Mouse (Mus musculus): ENCODE data around the gene Srrm3.

DNA sequence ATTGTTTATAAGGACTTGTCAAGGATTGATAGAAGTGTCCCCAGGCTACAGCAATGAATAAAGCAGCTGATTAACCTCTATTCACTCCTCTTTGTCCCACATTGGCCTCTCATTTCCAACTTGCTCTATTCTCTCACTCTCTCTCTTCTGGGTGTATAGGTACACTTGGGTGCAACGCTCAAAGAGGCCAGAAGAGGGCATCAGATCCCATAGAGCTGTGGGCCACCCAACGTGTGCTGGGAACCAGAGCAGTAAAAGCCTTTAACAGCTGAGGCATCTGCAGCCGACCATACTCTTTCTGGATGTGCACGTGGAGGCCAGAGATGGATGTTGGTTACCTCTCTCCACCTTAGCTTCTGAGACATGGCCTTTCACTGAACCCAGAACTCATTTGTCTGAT lies 3.6 kb upstream of the Srrm3 start:
- TF ChIP-seq CTCF (IDR thresholded peaks at IDR 0.05; ENCODE audit: low read depth): peak; percentile 48
- no peak for TF ChIP-seq EP300 (IDR thresholded peaks at IDR 0.05; ENCODE audit: low read depth)
